Mouse (Mus musculus) gastrocnemius, postnatal 4 days (tissue): ENCODE measurements around the gene Heph. TPM values are rescaled to one million over a fixed set of nuclear protein-coding genes. Genes with fewer than 3 reads are reported as not detected.
"Not testable (repeated sequence)": the region's sequence is repeated elsewhere in the genome, so short reads cannot be mapped to it uniquely, and the experiment has no call there.

Experiments
- DNase-seq, 2 experiments: peaks; one replicate each; pipeline ENCODE4 v3.0.0; 2021 to 2022; ENCODE audit warnings: low spot score in 2 of 2, mixed read lengths in 2 of 2
- long read RNA-seq, 2 experiments: library from polyadenylated mRNA; stranded (forward); transcript quantifications; one replicate each; pipeline ENCODE4 v2.0.0; 2021
- total RNA-seq, 2 experiments: library from RNA; stranded (reverse); gene quantifications; 2 replicates each; pipeline ENCODE4 v1.2.3; 2021

Heph gene
- 10 to 100 TPM; 10.2 to 11.8 TPM for total RNA-seq
- long read RNA-seq, experiment 1, full-length matches to known transcripts: 3 of 7 reads
- long read RNA-seq, experiment 1, partial matches to known transcripts: 1 of 7 reads
- long read RNA-seq, experiment 1, other reads (novel, unspliced or antisense): 3 of 7 reads
- long read RNA-seq, experiment 2, full-length matches to known transcripts: 11 of 19 reads
- long read RNA-seq, experiment 2, partial matches to known transcripts: 4 of 19 reads
- long read RNA-seq, experiment 2, other reads (novel, unspliced or antisense): 4 of 19 reads

DNA sequence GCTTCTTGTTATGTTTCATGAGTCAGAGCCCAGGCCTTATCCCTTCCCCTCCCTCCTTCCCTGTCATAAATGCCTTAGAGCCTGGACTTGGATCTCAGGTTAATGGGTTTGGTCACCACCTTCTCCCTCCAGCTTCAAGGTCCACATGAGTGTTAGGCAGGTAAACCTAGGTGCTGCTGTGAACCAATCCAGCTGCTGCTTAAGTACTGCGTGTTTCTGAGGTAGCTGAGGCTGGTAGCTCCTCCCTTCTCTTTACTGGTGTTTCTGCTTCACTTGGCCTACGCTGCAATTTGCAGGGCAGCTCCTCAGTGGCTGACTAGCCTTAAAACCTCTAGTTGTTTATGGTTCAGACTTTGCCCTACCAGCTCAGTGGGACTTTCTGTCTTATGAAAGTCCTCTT lies at the start of gene Heph:
Heph (plus strand) TSS at position 211 of the 400 bp plus-strand sequence.
- no peak for DNase-seq

DNA sequence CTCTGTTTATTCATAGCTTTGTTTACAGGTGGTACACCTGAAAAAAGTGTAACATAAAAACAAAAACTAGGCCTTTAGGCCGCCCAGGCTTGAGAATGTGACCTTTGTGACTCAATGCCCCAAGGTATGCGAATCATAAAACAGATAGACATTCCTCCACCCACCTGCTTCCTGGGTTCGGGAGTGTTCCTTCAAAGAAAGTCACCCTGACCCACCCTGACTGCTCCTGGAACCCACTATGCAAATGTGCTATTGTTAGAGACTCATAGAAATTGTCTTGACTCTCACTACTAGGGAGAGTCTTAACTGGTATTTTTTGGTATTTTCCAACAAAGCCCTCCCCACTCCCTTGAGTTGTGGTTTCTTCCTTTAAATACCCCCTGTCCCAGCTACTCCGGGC lies 39.8 kb upstream of the Heph start:
- DNase-seq: not testable (repeated sequence)

DNA sequence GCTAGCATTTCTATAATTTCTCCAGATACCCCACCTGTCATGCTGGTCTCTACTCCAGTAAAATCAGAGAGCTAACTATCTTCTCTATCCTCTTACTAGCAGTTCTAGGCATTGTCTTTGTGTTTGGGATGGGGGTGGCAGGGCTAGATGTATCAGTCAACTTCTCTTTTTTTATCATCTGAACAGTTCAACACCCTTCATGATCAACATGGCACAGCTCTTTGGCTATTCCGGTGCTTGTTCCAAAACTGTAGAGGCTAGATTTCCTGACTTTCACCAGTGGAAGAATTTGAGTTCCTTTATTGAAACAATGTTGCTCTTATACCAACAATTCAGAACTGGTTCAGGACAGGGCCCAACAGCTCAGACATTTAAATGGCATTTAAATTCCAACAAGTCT lies 38.2 kb upstream of the Heph start:
- no peak for DNase-seq

DNA sequence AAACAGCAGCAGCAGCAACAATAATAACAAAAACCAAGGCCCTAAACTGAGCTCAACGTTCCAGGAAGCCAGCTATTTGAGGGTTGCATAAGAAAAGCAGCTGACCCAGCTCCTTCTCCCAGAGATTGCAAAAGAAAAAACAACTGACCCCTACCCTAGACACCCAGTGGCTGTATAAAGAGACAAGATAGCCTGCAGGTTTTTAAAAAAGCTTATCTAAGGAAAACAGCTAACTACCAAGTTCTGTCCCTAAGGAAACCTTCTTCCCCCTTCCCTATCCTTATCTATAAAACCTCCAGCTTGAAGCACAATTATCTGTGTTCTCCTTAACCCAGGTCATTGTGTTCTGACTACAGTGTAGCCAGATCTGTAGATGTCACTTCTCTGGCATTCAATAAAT lies 37.4 kb upstream of the Heph start:
- no peak for DNase-seq

DNA sequence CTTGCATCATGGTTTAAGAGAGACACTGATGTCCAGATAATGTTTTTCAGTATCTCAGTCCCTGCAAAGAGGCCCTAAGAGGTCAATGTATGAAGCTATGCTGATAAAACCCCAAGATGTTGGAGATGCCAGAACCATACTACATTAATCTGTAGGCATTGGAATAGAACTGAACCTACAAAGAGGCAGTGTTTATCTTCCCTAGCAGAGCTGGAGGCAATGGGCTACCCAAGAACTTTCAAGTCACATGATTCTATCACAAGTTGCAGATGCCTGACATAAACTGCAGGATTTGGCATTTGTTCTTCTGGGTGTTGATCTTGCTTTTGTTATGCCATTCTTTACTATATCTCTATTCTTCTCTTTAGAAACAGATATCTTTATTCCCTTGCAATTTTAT lies 35.8 kb upstream of the Heph start:
- DNase-seq: no peak

DNA sequence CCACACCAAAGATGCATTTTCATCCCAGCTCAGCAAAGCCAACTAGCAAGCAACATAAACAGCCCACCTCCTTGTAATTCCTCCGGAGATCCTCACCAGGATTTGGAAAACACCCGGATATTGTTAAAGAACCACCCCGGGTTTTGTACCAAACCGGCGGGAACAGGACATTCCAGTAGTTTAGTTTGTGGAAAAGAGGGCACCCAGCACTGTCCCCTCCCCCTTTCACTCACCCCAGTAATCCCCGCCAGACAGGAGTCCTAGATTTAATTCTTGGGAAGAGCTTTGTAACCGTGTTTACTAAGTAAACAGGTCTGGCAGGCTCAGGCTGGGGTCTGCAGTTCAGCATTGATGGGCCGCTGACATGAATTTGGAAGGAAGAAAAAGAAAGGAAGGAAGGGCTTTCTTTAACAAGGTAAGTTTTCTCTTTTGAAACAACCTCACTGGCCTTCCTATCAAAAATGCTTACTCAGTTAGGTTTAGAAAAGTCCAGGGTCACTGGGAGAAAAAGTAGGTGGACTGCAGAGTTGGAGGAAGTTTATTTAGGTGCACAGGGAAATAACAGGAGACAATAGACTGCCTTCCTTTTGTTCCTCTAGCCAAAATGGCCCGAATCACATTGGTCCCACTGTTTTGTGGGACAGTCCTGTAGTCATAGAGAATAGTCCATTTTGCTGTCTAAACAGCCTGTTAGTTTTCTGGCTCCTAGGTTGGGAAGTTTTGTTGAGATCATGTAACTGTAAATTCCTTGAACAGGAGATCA lies 1.2 kb downstream of the Heph start, which contains the start of gene Hsf3:
Hsf3 (minus strand) TSS at position 94 of the 763 bp plus-strand sequence.
- DNase-seq: peak in 1 of 2 experiments; percentile 12

DNA sequence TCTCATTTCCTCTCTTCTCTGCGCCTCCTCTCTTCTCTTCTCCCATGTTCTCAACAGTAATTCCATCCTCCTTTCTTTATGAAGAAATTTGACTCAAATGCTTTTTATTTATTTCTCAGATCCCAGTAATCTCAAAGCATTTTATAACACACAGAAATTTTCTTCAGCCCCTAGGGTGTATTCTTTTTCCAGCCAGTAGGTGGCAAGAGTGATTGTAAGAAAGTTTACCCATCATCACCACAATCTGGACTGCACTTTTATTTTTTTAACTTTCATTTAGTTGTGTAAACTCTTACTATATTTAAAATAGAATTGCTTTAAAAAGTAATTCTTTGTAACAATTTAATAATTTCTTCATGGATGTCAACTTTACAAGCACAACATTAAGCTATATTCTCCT lies 46.4 kb downstream of the Heph start:
- DNase-seq: no peak

Other genes with a start within 250 kb of the Heph start
- gene Vsig4, start 161.9 kb upstream of the Heph start, total RNA-seq: under 1 TPM in 1 of 2 experiments, not detected in 1; 0.23 TPM
- gene Hsf3, start 935 bp downstream of the Heph start, total RNA-seq: not detected